Mouse (Mus musculus): ENCODE data around the gene Cdk8.

DNA sequence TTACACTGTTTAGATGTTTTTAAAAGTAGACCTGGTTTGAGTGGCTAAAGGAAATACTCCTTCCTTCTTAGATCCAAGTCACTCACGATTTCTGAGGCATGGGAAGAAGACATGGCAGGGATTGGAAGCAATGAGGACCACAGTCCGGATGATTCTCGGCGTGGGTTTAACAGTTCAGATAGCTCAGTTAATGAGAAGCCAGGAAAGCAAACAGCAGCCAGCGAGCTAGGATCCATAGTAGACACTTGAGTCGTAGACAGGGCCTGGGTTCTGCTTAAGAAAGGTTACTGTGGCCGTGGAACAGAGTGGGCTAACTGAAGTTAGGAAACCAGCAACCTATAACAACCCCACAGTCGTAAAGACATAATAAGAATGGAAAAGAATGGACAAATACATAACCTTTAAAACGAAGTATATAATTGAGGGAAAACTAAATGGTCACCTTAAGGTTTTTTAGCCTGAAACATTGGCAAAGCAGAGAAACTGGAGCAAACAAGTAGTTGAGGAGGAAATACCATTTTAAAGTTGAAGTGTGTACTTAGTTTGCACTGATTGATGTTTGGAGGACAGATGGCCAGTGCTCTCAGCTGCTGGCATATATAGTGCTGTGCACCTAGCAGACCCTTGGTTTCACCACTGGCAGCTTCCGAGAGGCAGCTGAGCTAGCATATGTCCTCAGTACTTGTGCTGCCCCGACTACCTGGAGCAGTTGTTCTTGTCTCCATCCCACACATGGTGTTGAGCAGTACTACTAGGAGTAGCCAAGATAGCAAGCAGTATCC lies 63.1 kb downstream of the Cdk8 start:
- TF ChIP-seq CTCF (IDR thresholded peaks at IDR 0.05; ENCODE audit: extremely low read depth, insufficient read length, insufficient replicate concordance, low read depth, low read length) (no peak), POLR2A (IDR thresholded peaks at IDR 0.05; ENCODE audit: low read depth, low read length) (no peak)
